Mouse (Mus musculus) erythroid progenitor cell, adult 5-6 weeks (primary cell): ENCODE measurements around the gene Tekt5. TPM values are rescaled to one million over a fixed set of nuclear protein-coding genes. Genes with fewer than 3 reads are reported as not detected.

Experiments
- ATAC-seq: replicated peaks from 2 replicates; pipeline ENCODE4 v1.8.0; 2016; ENCODE audit warnings: moderate number of reproducible peaks, mild to moderate bottlenecking, moderate TSS enrichment, inconsistent platforms; ENCODE audit not compliant: poor library complexity, low FRiP score, severe bottlenecking
- total RNA-seq, 2 experiments: library from RNA; stranded (forward) in 1 of 2; stranded (reverse) in 1 of 2; fragments of 150-400 nt in 1 of 2; fragments of 186-747, 209-891 nt in 1 of 2; gene quantifications; 2 replicates each; pipeline versions ENCODE4 v1.2.3 to v1.2.4; 2015 to 2017; ENCODE audit warnings: low replicate concordance in 2 of 2

Tekt5 gene
- total RNA-seq, 2 experiments from 2014 or later, result 0.84 TPM; not detected in 1

- ATAC-seq, result no peak
These were observed 55.4 kb downstream of the Tekt5 start for GRCm38 (mm10) chr16:10339930-10340329.

- ATAC-seq, result no peak
These were observed 56.7 kb downstream of the Tekt5 start for GRCm38 (mm10) chr16:10338601-10339000.

GRCm38 (mm10) chr16:10337422-10338197 is 57.7 kb downstream of the Tekt5 start:
- ATAC-seq, result no peak

GRCm38 (mm10) chr16:10336454-10337421 is 58.6 kb downstream of the Tekt5 start:
- ATAC-seq, result no peak

- ATAC-seq, result no peak
These were observed 59.3 kb downstream of the Tekt5 start for GRCm38 (mm10) chr16:10335953-10336352.

GRCm38 (mm10) chr16:10332732-10333131 is 62.6 kb downstream of the Tekt5 start:
- no peak for ATAC-seq

GRCm38 (mm10) chr16:10330586-10331495 is 64.4 kb downstream of the Tekt5 start:
- no peak for ATAC-seq

GRCm38 (mm10) chr16:10327563-10328333 is 67.5 kb downstream of the Tekt5 start:
- ATAC-seq, result no peak

- no peak for ATAC-seq
These were observed 75.2 kb downstream of the Tekt5 start for GRCm38 (mm10) chr16:10319914-10320569.

- ATAC-seq, result no peak
These were observed 78.1 kb downstream of the Tekt5 start for GRCm38 (mm10) chr16:10317197-10317544.

GRCm38 (mm10) chr16:10316493-10317196 is 78.6 kb downstream of the Tekt5 start:
- no peak for ATAC-seq

- ATAC-seq, result no peak
These were observed 81.6 kb downstream of the Tekt5 start, which contains the start of gene Emp2 for GRCm38 (mm10) chr16:10313646-10314088. TSS of gene Emp2 (minus strand) at chr16:10313968.

- no peak for ATAC-seq
These were observed 82.1 kb downstream of the Tekt5 start for GRCm38 (mm10) chr16:10313226-10313625.

GRCm38 (mm10) chr16:10311989-10312388 is 83.3 kb downstream of the Tekt5 start:
- no peak for ATAC-seq

GRCm38 (mm10) chr16:10311086-10311485 is 84.2 kb downstream of the Tekt5 start:
- ATAC-seq, result no peak

- no peak for ATAC-seq
These were observed 84.8 kb downstream of the Tekt5 start for GRCm38 (mm10) chr16:10310507-10310906.
